Mouse (Mus musculus): ENCODE results near the gene Hadh. TPM values are rescaled to one million over a fixed set of nuclear protein-coding genes. Genes with fewer than 3 reads are reported as not detected.

Hadh gene
- total and polyA plus RNA-seq, 3 experiments = 42.3 to 73.4 (median 46.9) TPM

GRCm38 (mm10) chr3:131266366-131267050, 5.4 kb downstream of the Hadh start:
- Histone ChIP-seq H3K4me2 (ENCODE audit: insufficient read depth, low read depth, poor library complexity, severe bottlenecking) (no peak overlapping the region), H3K9ac (ENCODE audit: insufficient read depth, low read depth) (no peak overlapping the region), H3K36me3 (replicated peaks in 1 of 2; ENCODE audit: control insufficient read depth in 1 of 2, insufficient read depth in 1 of 2, low read length in 1 of 2) (peaks cover 0 to 54% of the 10 kb centered on the region in 2 experiments), H3K27me3 (replicated peaks) (no peaks in the 10 kb centered on the region), H3K4me3 (replicated peaks in 1 of 3; ENCODE audit: low read depth in 2 of 3, low read length in 2 of 3, poor library complexity in 1 of 3) (no peak overlapping the region), H3K4me1 (ENCODE audit: control insufficient read depth in 1 of 2, insufficient read depth in 2 of 2) (peaks cover 0 to 17% of the 10 kb centered on the region in 2 experiments; a peak in 2 of 4 replicates), H3K79me2 (replicated peaks; ENCODE audit: control insufficient read depth, extremely low read depth, insufficient read depth, poor library complexity, severe bottlenecking) (no peaks in the 10 kb centered on the region), H3K9me3 (replicated peaks; ENCODE audit: low read length) (no peaks in the 10 kb centered on the region), H3K27ac (ENCODE audit: insufficient read depth, low read depth) (no peak overlapping the region)
- DNase-seq (ENCODE audit: extremely low read depth) = no peak
- TF ChIP-seq UBTF (IDR thresholded peaks at IDR 0.05; ENCODE audit: low read depth, low read length) (no peak), BHLHE40 (IDR thresholded peaks at IDR 0.05; ENCODE audit: low read depth, low read length) (no peak), ZC3H11A (IDR thresholded peaks at IDR 0.05; ENCODE audit: low read depth, low read length) (no peak), E2F4 (IDR thresholded peaks at IDR 0.05; ENCODE audit: insufficient replicate concordance, low read depth, low read length) (no peak), MAX (IDR thresholded peaks at IDR 0.05; ENCODE audit: low read length) (no peak), SMC3 (IDR thresholded peaks at IDR 0.05; ENCODE audit: low read depth, low read length) (no peak), PAX5 (IDR thresholded peaks at IDR 0.05; ENCODE audit: low read length) (no peak)
- dilution Hi-C loops (cut with MboI; ENCODE audit: extremely low pct_ligation_motif_present, extremely low pct_unique_long_range_greater_than_20kb, low sequenced_read_pairs) = no loop called here
- in situ Hi-C loops (cut with MboI; ENCODE audit: low pct_ligation_motif_present, low pct_unique_long_range_greater_than_20kb, low sequenced_read_pairs) = no loop called here

GRCm38 (mm10) chr3:131265516-131265915, 6.4 kb downstream of the Hadh start:
- Histone ChIP-seq H3K4me2 (ENCODE audit: insufficient read depth, low read depth, poor library complexity, severe bottlenecking) (no peak overlapping the region), H3K9me3 (replicated peaks; ENCODE audit: low read length) (no peaks in the 10 kb centered on the region), H3K79me2 (replicated peaks; ENCODE audit: control insufficient read depth, extremely low read depth, insufficient read depth, poor library complexity, severe bottlenecking) (no peaks in the 10 kb centered on the region), H3K27ac (ENCODE audit: insufficient read depth, low read depth) (no peak overlapping the region), H3K9ac (ENCODE audit: insufficient read depth, low read depth) (no peak overlapping the region), H3K36me3 (replicated peaks in 1 of 2; ENCODE audit: control insufficient read depth in 1 of 2, insufficient read depth in 1 of 2, low read length in 1 of 2) (peaks cover 0 to 58% of the 10 kb centered on the region in 2 experiments), H3K4me1 (ENCODE audit: control insufficient read depth in 1 of 2, insufficient read depth in 2 of 2) (peaks cover 0 to 9% of the 10 kb centered on the region in 2 experiments; a peak in 2 of 4 replicates), H3K27me3 (replicated peaks) (no peaks in the 10 kb centered on the region), H3K4me3 (replicated peaks in 1 of 3; ENCODE audit: low read depth in 2 of 3, low read length in 2 of 3, poor library complexity in 1 of 3) (no peak overlapping the region)
- DNase-seq (ENCODE audit: extremely low read depth) = no peak
- dilution Hi-C loops (cut with MboI; ENCODE audit: extremely low pct_ligation_motif_present, extremely low pct_unique_long_range_greater_than_20kb, low sequenced_read_pairs) (no loop called here), in situ Hi-C loops (cut with MboI; ENCODE audit: low pct_ligation_motif_present, low pct_unique_long_range_greater_than_20kb, low sequenced_read_pairs) (no loop called here)
- TF ChIP-seq SIN3A (IDR thresholded peaks at IDR 0.05; ENCODE audit: low read length) = no peak
- no peak for TF ChIP-seq NELFE (IDR thresholded peaks at IDR 0.05; ENCODE audit: low read depth, low read length)
- TF ChIP-seq JUND (conservative IDR thresholded peaks at IDR 0.05; ENCODE audit: low read depth, low read length) = no peak
- TF ChIP-seq RAD21 (IDR thresholded peaks at IDR 0.05; ENCODE audit: low read depth, low read length) = no peak
- TF ChIP-seq ZKSCAN1 (IDR thresholded peaks at IDR 0.05; ENCODE audit: borderline replicate concordance, low read depth, low read length) = no peak
- TF ChIP-seq ZC3H11A (IDR thresholded peaks at IDR 0.05; ENCODE audit: low read depth, low read length) = no peak
- no peak for TF ChIP-seq MEF2A (IDR thresholded peaks at IDR 0.05; ENCODE audit: borderline replicate concordance, low read depth, low read length)
- no peak for TF ChIP-seq SMC3 (IDR thresholded peaks at IDR 0.05; ENCODE audit: low read depth, low read length)
- no peak for TF ChIP-seq E2F4 (IDR thresholded peaks at IDR 0.05; ENCODE audit: insufficient replicate concordance, low read depth, low read length)
- TF ChIP-seq USF2 (conservative IDR thresholded peaks at IDR 0.05; ENCODE audit: low read depth, low read length) = no peak
- no peak for TF ChIP-seq TCF12 (IDR thresholded peaks at IDR 0.05; ENCODE audit: low read depth, low read length)
- no peak for TF ChIP-seq MAX (IDR thresholded peaks at IDR 0.05; ENCODE audit: low read length)
- TF ChIP-seq POLR2AphosphoS2 (IDR thresholded peaks at IDR 0.05; ENCODE audit: low read depth, low read length) = no peak
- no peak for TF ChIP-seq GABPA (IDR thresholded peaks at IDR 0.05; ENCODE audit: insufficient replicate concordance, low read depth, low read length)
- TF ChIP-seq POLR2A (IDR thresholded peaks at IDR 0.05; ENCODE audit: low read depth, low read length) = no peak
- TF ChIP-seq ZNF384 (IDR thresholded peaks at IDR 0.05; ENCODE audit: low read depth, low read length) = no peak

All from CH12.LX (cell line).